ENCODE assay signal across 9 mouse cellular contexts in genomic region chr7:68154588-68154987, GRCm38 (mm10).
DNase-seq lines count a peak whose midpoint lies in the region; ATAC-seq and TF ChIP-seq lines count a peak whose summit lies in the region.
"Had no signal": no experiment of that assay in that cellular context is flagged by ENCODE, and none has a peak within 500 bp of the region (broad histone marks: within the 10 kb centered on the region; RNA-seq: fewer than 3 reads in every experiment).

No protein-coding gene starts in this region.

- no peak for TF ChIP-seq CTCF in heart, postnatal 0 days (IDR thresholded peaks at IDR 0.05; ENCODE audit: low read depth)

- WGBS in heart, postnatal 0 days: 25% methylated on average over 7 of the region's 7 CpGs
- WGBS in forebrain, embryonic 13.5 days: 49% methylated on average over 7 of the region's 7 CpGs

- no peak for ATAC-seq in heart, postnatal 0 days (ENCODE audit: insufficient read depth, low read depth)
- ATAC-seq in forebrain, embryonic 13.5 days: 0 out of 2 replicates have a peak, but pooled peaks have one; percentile 11
- peak; percentile 61 for ATAC-seq in megakaryocyte progenitor cell, adult 5-6 weeks (replicated peaks; ENCODE audit: poor library complexity)

- H3K27me3 ChIP-seq in heart, postnatal 0 days (ENCODE audit: control insufficient read depth, insufficient read depth, low read length): no peaks in the 10 kb centered on the region
- no peaks in the 10 kb centered on the region for H3K27me3 ChIP-seq in forebrain, embryonic 13.5 days

- H3K27ac ChIP-seq in heart, postnatal 0 days (ENCODE audit: low read depth): peak overlapping the region; percentile 88
- H3K27ac ChIP-seq in forebrain, embryonic 13.5 days: peak overlapping the region; percentile 22; the same call in 1 of the 2 replicates

- peak overlapping the region; percentile 33; the same call in 1 of the 2 replicates for H3K4me2 ChIP-seq in heart, postnatal 0 days (ENCODE audit: low read depth, low read length)
- no peak overlapping the region for H3K4me2 ChIP-seq in forebrain, embryonic 13.5 days

- DNase-seq in heart, postnatal 0 days (ENCODE audit: low spot score): no peak
- no peak for DNase-seq in heart, adult 18-20 months
- DNase-seq in NIH3T3 (ENCODE audit: low read depth): peak; percentile 85
- DNase-seq in spleen, adult 18-20 months: no peak
- DNase-seq in adrenal gland, postnatal 36 days: no peak
- DNase-seq: cerebellum, adult 9-11 months; thymus, postnatal 25 days had no signal

- no peaks in the 10 kb centered on the region for H3K9me3 ChIP-seq in heart, postnatal 0 days (replicated peaks; ENCODE audit: control insufficient read depth, low read length)
- H3K9me3 ChIP-seq in forebrain, embryonic 13.5 days (replicated peaks): no peaks in the 10 kb centered on the region

- no peaks in the 10 kb centered on the region for H3K36me3 ChIP-seq in heart, postnatal 0 days (replicated peaks; ENCODE audit: control insufficient read depth, insufficient read depth, low read length)
- H3K36me3 ChIP-seq in forebrain, embryonic 13.5 days (ENCODE audit: poor library complexity, severe bottlenecking): no peaks in the 10 kb centered on the region

- no peak overlapping the region for H3K4me3 ChIP-seq in heart, postnatal 0 days (ENCODE audit: low read depth, low read length)
- H3K4me3 ChIP-seq in forebrain, embryonic 13.5 days: no peak overlapping the region

- peak overlapping the region; percentile 50 for H3K9ac ChIP-seq in heart, postnatal 0 days (replicated peaks; ENCODE audit: low read depth, low read length)
- no peak overlapping the region for H3K9ac ChIP-seq in forebrain, embryonic 13.5 days

- no peak for TF ChIP-seq EP300 in heart, postnatal 0 days (IDR thresholded peaks at IDR 0.05; ENCODE audit: low read depth)

- peaks cover 56% of the 10 kb centered on the region for H3K4me1 ChIP-seq in heart, postnatal 0 days (ENCODE audit: control insufficient read depth, insufficient read depth)
- H3K4me1 ChIP-seq in forebrain, embryonic 13.5 days: peaks cover 28% of the 10 kb centered on the region
